9 mouse cellular contexts compared by ENCODE assay signal in genomic region chr10:50657352-50657751, GRCm38 (mm10).
DNase-seq lines count a peak whose midpoint lies in the region; ATAC-seq and TF ChIP-seq lines count a peak whose summit lies in the region.
"Had no signal": no experiment of that assay in that cellular context is flagged by ENCODE, and none has a peak within 500 bp of the region (broad histone marks: within the 10 kb centered on the region; RNA-seq: fewer than 3 reads in every experiment).

No protein-coding gene starts in this region.

- no peak overlapping the region for H3K4me2 ChIP-seq in liver, embryonic 14.5 days (ENCODE audit: low read depth)

- peak; percentile 59 for TF ChIP-seq CTCF in Patski (IDR thresholded peaks at IDR 0.05)
- TF ChIP-seq CTCF in liver, embryonic 14.5 days (IDR thresholded peaks at IDR 0.05; ENCODE audit: low read depth), result peak; percentile 50; the same call in 1 of the 2 replicates

- TF ChIP-seq EP300 in liver, embryonic 14.5 days (IDR thresholded peaks at IDR 0.05; ENCODE audit: low read depth), result no peak

- intact Hi-C loops in left cerebral cortex, postnatal 14 days (cut with DNase I), result no loop called here
- intact Hi-C loops in left cerebral cortex, postnatal 10 days (cut with DNase I), result no loop called here

- H3K4me3 ChIP-seq in liver, embryonic 14.5 days (ENCODE audit: insufficient read depth in 1 of 2, low read depth in 2 of 2, low read length in 2 of 2), result no peak overlapping the region
- H3K4me3 ChIP-seq: erythroblast, embryonic 14.5 days had no signal

- H3K27me3 ChIP-seq in Patski, result no peaks in the 10 kb centered on the region
- H3K27me3 ChIP-seq in liver, embryonic 14.5 days (ENCODE audit: control insufficient read depth, insufficient read depth, low read length), result no peaks in the 10 kb centered on the region

- in situ Hi-C loops in Patski (cut with MboI; ENCODE audit: low pct_unique_long_range_greater_than_20kb), result no loop called here

- no peaks in the 10 kb centered on the region for H3K36me3 ChIP-seq in liver, embryonic 14.5 days (replicated peaks; ENCODE audit: control insufficient read depth, insufficient read depth, low read depth)

- peak; percentile 93 for ATAC-seq in Patski
- ATAC-seq in liver, embryonic 14.5 days (ENCODE audit: insufficient read depth), result peak; percentile 47; the same call in 1 of the 2 replicates

- peak; percentile 24 to 31 for DNase-seq in left cerebral cortex, postnatal 14 days (ENCODE audit: low spot score in 2 of 2)
- DNase-seq in left cerebral cortex, postnatal 10 days (ENCODE audit: extremely low spot score in 1 of 2, low spot score in 2 of 2), result no peak
- peak; percentile 1 for DNase-seq in Patski (ENCODE audit: low read depth, low spot score)
- DNase-seq in fibroblast of lung, adult 2 months (ENCODE audit: low read depth), result peak; percentile 36
- DNase-seq in liver, embryonic 14.5 days (ENCODE audit: low read depth in 3 of 3, low spot score in 3 of 3), result peak; percentile 6 to 41 (median 31)
- no peak for DNase-seq in ovary, postnatal 14 days (ENCODE audit: low spot score)
- DNase-seq in B cell, adult 2 months, result no peak
- DNase-seq in natural killer cell, adult 2 months (ENCODE audit: low spot score in 2 of 2), result no peak

- CTCF ChIA-PET in Patski (lab: Charles Lee), result interaction anchor here (0.9 to 2.3 kb wide), 3 partner anchors 10 to 47 kb away, joined by 3 to 8 read pairs (median 3); no protein-coding TSS in a partner anchor

- H3K4me1 ChIP-seq in liver, embryonic 14.5 days (replicated peaks; ENCODE audit: control insufficient read depth in 2 of 2, insufficient read depth in 2 of 2, low read length in 1 of 2), result no peaks in the 10 kb centered on the region

- POLR2A ChIA-PET in Patski (lab: Charles Lee), result no interaction called here

- no peaks in the 10 kb centered on the region for H3K9me3 ChIP-seq in liver, embryonic 14.5 days (ENCODE audit: control insufficient read depth, low read length)

- H3K27ac ChIP-seq in liver, embryonic 14.5 days, result no peak overlapping the region

- H3K9ac ChIP-seq in liver, embryonic 14.5 days (replicated peaks), result no peak overlapping the region

- 32% methylated on average over 1 of the region's 1 CpGs for WGBS in liver, embryonic 14.5 days (ENCODE audit: insufficient replicate concordance)

Comparison
In these comparisons a context has a peak if more than half of its experiments do, and no peak if none do; other contexts are left out.
1. DNase-seq: peak in left cerebral cortex, postnatal 14 days (2 of 2), Patski (single experiment), fibroblast of lung, adult 2 months (single experiment) and liver, embryonic 14.5 days (3 of 3); none in left cerebral cortex, postnatal 10 days (0 of 2), ovary, postnatal 14 days (single experiment), B cell, adult 2 months (0 of 2) and natural killer cell, adult 2 months (0 of 2).